Mouse (Mus musculus) spleen, postnatal 14 days (tissue): Measurements from ENCODE around the gene Tsks.

Experiments used
- DNase-seq, 2 experiments: peaks; one replicate each; pipeline ENCODE4 v3.0.0; 2021 to 2022; ENCODE audit warnings: low spot score in 2 of 2

Tsks gene

GRCm38 (mm10) chr7:44949922-44950321, 6.9 kb downstream of the Tsks start:
- no peak for DNase-seq

- no peak for DNase-seq
Observed at GRCm38 (mm10) chr7:44951960-44952359, 9.0 kb downstream of the Tsks start.

DNA sequence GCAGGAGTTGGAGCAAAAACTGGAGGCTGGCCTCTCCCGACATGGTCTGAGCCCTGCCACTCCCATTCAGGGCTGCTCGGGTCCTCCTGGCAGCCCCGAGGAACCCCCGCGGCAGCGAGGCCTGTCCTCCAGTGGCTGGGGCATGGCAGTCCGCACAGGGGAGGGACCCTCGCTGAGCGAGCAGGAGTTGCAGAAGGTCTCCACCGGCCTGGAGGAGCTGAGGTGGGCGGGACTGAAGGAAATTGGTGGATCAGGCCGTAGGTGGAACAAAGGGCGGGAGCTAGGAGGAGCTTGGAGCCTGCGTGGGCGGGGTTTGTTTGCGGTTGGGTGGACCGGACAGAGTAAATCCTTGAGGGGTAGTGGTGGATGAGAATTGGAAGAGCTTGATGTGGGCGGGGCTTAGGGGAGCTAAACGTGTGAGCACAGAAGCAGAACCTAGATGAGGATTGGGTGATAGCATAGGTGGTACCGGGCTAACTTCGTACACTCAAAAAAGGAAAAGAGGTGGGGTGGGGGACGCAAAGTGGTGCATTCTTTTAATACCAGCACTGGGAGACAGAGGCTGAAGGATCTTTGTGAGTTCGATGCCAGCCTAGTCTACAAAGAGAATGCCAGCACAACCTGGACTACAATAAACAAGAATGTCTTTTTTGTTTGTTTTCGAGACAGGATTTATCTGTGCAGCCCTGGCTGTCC, 9.8 kb downstream of the Tsks start:
- DNase-seq, result peak; percentile 54 to 55

DNA sequence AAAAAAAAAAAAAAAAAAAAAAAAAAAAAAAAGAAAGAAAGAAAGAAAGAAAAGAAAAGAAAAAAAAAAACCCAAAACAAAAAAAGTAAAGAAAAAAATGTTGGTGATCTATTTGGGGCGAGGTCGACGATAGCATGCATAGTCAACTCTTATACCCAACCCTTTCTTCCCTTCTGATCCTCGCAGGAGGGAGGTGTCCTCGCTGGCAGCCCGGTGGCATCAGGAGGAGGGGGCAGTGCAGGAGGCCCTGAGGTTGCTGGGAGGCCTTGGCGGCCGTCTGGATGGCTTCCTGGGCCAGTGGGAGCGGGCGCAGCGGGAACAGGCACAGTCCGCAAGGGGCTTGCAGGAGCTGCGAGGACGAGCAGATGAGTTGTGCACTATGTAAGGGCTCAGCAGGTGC, 10.6 kb downstream of the Tsks start:
- no peak for DNase-seq

DNA sequence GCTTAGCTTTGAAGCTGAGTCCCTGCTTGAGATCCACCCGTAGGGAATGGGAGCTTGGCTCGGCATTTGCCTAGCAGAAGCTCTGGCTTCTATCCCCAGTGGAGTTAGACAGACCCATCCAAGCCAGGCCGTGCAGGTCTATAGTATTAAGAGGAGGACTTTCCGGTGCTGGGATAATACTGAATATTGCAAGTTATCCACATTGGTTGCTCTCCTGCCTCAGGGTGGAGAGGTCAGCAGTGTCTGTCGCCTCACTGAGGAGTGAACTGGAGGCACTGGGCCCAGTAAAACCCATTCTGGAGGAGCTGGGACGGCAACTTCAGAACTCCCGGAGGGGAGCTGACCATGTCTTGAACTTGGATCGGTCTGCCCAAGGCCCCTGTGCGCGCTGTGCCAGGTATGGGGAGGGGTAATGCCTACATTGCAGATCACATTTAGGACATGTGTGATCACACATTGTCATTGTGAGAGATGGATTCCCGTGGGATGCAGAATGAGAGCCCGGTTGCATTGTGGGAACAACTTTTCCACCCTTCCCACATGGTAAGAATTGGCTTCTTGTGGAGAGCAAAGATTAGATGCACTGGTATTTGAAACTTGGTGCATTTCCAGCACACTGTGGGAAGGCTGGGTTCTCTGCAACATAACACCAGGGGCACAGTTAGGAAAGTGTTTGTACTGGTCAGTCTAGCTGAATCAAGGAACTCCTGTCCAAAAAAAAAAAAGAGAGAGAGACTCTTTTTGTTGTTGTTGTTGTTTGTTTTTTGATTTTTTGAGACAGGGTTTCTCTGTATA, 11.3 kb downstream of the Tsks start:
- DNase-seq, result no peak

- no peak for DNase-seq
Observed at GRCm38 (mm10) chr7:44955628-44956027, 12.6 kb downstream of the Tsks start.

DNA sequence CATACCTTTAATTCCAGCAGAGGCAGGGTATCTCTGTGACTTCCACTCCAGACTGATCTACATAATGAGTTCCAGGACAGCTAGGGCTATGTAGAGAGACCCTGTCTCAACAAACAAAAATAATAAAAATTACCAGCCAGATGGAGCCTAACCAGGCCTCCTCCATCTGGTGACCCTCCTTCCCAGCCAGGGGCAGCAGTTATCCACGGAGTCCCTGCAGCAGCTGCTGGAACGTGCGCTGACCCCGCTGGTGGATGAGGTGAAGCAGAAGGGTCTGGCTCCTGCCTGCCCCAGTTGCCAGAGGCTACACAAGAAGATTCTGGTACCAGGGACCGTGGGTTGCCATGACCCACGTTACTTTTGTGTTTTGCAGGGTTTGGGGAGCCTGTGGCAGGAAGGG, 13.3 kb downstream of the Tsks start:
- no peak for DNase-seq

DNA sequence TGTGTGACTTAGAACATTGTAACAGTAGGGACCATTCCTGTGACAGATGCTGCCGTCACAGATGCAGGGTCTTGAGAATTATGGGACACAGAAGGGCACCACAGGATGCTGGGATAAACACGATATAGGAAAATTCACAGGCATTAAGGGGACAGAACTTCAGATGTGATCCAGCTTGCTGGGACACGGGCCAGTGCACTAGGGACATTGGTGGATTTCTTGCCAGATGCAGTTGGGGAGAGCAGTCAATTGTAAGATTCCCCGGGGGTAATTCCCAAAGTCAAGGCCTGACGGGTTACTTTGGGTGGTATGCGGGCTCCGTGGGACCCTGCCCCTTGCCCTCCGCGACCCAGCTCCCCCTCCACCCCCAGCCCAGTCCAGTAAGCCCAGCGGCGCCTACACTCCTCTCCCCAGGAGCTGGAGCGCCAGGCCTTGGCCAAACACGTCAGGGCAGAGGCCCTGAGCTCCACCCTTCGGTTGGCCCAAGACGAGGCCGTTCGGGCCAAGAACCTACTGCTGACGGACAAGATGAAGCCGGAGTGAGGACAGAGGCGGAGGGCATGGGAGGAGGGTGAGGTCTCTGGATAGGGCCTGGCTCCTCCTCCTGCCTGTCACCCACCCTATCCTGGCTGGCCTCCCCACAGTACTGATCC, 14.3 kb downstream of the Tsks start:
- no peak for DNase-seq

- DNase-seq, result no peak
Observed at GRCm38 (mm10) chr7:44958208-44958607, 15.2 kb downstream of the Tsks start.

DNA sequence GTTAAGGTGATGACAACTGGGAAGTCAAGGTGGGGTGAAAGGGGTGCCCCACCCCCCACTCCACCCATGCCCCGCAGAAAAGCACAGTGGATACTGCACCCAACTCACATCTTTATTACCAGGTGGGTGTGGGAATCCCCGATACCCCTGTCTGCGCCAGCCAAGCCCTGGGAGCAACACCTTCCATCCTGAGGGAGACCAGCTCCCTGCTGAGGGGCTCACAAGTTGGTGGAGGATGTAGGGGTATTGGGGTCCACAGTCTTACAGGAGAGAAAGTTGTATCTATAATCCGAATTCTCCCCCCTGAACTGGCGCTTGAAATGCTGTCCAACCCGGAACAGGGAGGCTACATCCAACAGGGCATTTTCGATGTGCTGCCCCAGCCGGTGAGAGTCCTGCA, 16.3 kb downstream of the Tsks start:
- no peak for DNase-seq

DNA sequence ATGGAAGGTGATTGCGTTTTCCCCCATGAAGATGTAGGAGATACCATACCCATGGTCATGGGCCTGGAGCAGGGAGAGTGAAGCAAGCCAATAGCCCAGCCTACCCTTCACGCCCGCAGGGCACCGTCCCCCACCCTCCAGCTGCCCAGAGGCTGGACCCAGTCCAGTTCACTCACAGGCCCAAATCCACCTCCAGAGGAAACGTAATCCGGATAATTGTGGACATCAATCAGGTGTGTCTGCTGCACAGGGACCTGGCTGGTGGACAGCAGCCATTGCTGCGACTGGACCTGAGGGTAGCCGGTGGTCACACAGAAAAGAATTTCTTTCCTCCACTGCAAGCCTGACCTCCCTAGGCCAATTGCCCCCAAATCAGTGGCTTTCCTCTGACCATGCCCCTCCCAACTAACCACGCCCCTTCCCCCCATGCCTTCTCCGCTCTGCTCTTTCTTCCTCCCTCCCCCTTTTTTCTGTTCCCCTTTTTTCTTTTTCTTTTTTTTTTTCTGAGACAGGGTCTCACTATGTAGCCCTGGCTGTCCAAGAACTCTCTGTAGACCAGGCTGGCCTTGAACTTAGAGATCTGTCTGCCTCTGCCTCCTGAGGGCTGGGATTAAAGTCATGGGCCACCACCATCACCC, 17.0 kb downstream of the Tsks start:
- DNase-seq, result peak in 1 of 2 experiments; percentile 48

DNA sequence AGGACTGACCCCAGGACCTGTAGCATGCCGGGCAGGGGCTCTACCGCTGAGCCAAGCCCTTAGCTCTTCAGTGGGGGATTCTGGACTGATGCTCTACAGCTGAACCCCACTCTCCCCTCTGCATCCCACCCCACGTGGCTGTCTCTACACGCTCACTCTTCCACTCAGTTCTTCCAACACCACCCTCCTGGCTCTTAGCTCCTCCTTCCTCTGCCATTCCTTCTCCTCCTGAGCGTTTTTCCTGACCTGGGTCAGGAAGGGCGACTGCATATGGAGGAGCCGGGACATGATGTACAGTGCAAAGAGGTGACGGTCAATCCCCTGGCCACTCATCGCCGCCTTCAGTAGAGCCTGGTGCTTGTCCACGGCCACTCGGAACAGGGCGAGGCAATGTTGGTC, 17.5 kb downstream of the Tsks start:
- DNase-seq, result no peak

DNA sequence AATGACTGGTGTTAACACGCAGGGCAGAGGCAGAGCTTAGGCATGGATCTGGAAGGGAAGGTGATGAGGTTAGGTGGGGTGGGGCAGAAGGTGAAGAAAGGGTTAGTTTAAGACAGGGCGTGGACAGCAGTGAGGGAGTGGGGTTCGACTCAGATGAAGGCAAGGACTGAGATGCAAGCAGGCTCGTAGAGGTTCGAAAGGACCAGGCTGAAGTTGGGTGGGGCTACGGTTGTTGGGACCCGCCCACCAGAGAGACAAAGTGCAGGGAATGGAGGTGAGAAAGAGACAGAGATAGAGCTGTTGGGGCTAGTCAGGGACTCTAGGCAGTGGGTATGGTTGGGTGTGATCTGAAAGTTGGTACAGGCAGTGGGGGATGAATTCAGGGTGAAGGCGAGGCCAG, 19.3 kb downstream of the Tsks start:
- DNase-seq, result no peak

GRCm38 (mm10) chr7:44962831-44963230, 19.8 kb downstream of the Tsks start:
- no peak for DNase-seq

DNA sequence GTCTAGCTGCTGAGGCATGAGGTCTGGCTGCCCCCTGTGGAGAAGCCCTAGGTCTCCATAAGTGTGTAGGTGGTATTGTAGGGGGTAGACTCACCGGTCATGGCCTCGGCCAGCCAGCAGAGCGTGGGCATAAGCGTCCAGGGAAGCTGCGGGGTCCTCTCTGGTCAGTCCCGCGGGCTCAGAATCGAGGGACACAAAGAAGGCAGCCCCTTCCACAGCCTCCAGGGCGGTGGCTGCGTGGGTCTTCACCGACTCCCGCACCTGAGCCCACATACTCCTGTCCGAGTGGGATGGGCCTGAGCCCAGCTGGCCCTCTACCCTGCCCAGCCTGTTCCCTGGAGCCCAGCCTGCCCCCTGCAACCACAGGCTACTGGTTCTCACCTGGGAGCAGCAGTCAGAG, 22.0 kb downstream of the Tsks start:
- no peak for DNase-seq

- DNase-seq, result no peak
Observed at GRCm38 (mm10) chr7:44965975-44966374, 23.0 kb downstream of the Tsks start.

- DNase-seq, result no peak
Observed at GRCm38 (mm10) chr7:44966638-44967037, 23.6 kb downstream of the Tsks start.

DNA sequence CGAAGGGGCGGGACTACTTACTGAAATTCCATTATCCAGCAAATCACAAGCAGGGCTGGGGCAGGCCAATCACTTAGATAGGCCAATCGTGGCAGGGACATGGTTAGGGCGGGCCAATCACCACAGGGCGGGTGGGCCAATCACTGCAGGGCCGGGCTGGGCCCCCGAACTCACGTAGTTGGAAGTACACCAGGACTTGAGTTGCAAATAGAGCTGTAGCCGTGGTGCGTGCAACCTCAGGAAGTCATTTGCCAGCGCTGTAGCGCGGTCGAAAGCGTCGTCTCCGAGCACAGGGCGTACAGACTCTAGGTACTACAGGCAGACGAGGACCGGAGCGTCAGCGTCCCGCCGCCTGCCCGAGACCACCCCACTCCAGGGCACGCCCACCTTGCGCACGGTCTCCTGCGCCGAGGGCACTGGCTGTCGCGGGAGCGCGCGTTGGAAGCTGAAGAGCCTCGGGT, 27.3 kb downstream of the Tsks start:
- DNase-seq, result peak; percentile 36 to 45

DNA sequence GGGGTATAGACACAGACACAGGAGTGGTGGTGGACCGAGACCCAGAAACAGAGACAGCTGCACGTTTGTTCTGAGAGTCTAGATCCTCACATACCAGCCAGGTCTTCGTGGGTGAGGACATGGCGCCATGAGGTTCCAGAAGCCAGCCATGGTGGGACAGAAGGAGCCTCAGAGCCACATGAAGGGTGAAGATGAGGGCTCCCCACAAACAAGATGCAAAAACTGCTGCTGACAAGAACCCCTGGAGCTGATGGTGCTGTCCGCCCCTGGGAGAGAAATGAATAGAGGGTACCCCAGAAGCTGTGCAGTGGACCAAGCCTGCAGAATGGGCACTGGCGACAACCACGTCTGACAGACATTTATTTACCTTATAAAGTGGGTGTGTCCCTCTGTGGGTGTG, 28.1 kb downstream of the Tsks start:
- no peak for DNase-seq

DNA sequence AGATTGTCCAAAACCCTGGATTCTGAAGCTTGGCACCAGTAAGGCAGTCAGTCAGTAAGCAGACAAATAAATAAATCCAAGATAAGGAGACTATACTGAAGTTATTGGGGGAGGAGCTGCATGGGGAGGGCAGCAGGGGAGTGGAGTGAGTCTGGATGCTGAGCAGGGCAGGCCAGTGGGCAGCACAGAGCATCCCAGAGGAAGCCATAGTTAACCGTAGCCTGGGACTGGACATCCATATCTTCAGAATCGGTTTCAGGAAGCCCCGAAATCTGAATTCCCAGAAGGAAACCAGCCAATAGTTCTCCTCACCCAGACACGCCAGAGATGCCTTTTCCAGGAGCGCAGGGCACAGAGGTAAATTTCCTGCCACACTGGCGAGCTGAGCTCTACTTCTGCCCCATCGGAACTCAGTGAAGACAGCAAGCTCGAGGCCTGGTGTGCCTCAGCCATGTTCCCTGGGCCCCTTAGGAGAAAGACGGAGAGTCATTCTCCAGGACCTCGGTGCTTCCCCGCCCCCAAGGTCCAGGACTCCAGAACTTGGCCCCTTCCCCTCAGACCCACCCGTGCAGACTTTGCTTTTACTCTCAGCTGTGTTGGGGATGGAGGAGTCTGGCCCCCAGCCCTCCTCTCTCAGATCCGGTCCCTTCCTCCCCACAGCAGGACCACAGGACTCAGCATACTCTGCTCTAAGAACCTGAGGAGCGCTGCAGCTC, 30.6 kb downstream of the Tsks start:
- no peak for DNase-seq

DNA sequence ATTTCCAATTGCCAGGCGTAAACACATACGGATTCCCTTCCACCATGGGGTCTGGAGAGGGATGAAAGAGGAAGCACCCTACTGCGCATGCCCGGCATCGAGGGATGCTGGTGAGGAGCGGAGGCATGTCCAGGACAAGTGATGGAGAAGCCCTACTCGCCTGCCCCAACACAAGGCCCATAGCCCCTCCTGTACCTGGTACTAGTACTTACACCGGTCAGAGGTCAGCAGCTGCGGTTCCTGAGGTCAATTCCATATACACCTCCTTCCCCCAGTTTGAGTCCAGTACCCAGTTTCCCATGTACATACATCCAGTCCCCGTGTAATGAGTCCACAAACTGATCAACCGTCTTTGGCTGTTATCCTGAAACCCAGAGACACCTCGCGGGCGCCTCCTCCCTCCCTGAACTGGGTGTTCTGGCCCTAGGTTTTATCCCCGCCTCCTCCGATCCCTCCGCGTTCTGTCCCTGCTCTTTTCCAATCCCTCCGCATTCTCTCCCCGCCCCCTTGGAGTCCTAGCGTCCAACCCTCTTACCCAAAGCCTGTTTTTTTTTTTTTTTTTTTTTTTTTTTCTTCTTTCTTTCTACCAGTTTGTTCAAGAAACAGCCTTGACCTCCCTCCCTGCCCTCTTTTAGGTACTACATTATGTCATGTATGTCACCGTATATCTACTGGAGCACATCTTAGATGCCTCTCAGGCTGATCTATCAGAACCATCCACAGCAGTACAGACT, 31.5 kb downstream of the Tsks start, which contains the start of gene Cpt1c:
TSS of gene Cpt1c (minus strand) at position 469 of the 734 bp plus-strand sequence.
- DNase-seq, result peak; percentile 37 to 49
